Mouse (Mus musculus) myocyte (in vitro differentiated cells): Measurements from ENCODE around the gene Rpl38.

Source experiments
- E2F4 ChIP-seq: IDR thresholded peaks from one replicate; pipeline ENCODE4 v1.6.1; 2011; ENCODE audit warnings: mild to moderate bottlenecking, control low read depth, moderate library complexity; ENCODE audit not compliant: insufficient read depth
- MAX ChIP-seq: IDR thresholded peaks from one replicate; pipeline ENCODE4 v1.6.1; 2011; ENCODE audit warnings: low read depth, mild to moderate bottlenecking, control low read depth
- MYOD1 ChIP-seq, 3 experiments: IDR thresholded peaks; one replicate each; pipeline ENCODE4 v1.6.1; 2011; ENCODE audit warnings: control low read depth in 2 of 3, low read depth in 2 of 3, mild to moderate bottlenecking in 2 of 3, moderate library complexity in 1 of 3; ENCODE audit not compliant: insufficient read length in 2 of 3, control insufficient read depth in 1 of 3
- MYOG ChIP-seq, 3 experiments: IDR thresholded peaks; one replicate each; pipeline ENCODE4 v1.6.1; 2011; ENCODE audit warnings: control low read depth in 2 of 3, low read depth in 2 of 3, mild to moderate bottlenecking in 2 of 3; ENCODE audit not compliant: insufficient read length in 2 of 3, control insufficient read depth in 1 of 3, insufficient read depth in 1 of 3
- POLR2A ChIP-seq: IDR thresholded peaks from one replicate; pipeline ENCODE4 v1.6.1; 2011; ENCODE audit warnings: low read depth, mild to moderate bottlenecking, control low read depth, moderate library complexity; ENCODE audit not compliant: insufficient read length
- POLR2AphosphoS2 ChIP-seq: IDR thresholded peaks from one replicate; pipeline ENCODE4 v1.6.1; 2011; ENCODE audit warnings: low read depth, control low read depth; ENCODE audit not compliant: insufficient read length
- REST ChIP-seq: IDR thresholded peaks from one replicate; pipeline ENCODE4 v1.6.1; 2011; ENCODE audit warnings: mild to moderate bottlenecking, control low read depth, moderate library complexity; ENCODE audit not compliant: insufficient read depth, insufficient read length
- TCF12 ChIP-seq: IDR thresholded peaks from one replicate; pipeline ENCODE4 v1.6.1; 2011; ENCODE audit warnings: mild to moderate bottlenecking, control low read depth; ENCODE audit not compliant: poor library complexity, insufficient read depth, severe bottlenecking
- TCF3 ChIP-seq: IDR thresholded peaks from one replicate; pipeline ENCODE4 v1.6.1; 2011; ENCODE audit warnings: low read depth, control low read depth; ENCODE audit not compliant: insufficient read length
- USF1 ChIP-seq: IDR thresholded peaks from one replicate; pipeline ENCODE4 v1.6.1; 2011; ENCODE audit warnings: low read depth, mild to moderate bottlenecking, control low read depth, moderate library complexity

DNA sequence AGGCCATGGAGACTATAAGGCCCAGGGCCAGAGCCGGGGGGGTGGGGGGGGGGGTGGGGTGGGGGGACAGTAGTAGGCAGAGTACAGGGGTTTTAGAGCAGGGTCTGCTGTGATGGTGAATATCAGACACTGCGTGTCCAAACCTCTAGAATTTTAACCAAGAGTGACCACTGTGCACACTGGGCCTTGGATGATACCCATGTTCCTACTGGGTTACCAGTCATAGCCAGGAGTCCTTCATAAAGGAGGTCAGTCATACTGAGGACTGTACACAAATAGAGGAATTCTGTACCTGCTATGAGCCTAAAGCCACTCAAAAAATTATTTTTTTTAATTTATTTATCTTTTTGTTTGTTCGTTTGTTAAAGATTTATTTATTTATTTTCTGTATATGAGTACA lies 20.4 kb downstream of the Rpl38 start:
- TF ChIP-seq POLR2A (no peak), USF1 (no peak), TCF12 (no peak), POLR2AphosphoS2 (no peak), REST (no peak), MAX (no peak), MYOG (IDR thresholded peaks at IDR 0.05; ENCODE audit: control insufficient read depth in 1 of 3, insufficient read depth in 1 of 3, insufficient read length in 2 of 3, low read depth in 2 of 3) (no peak), E2F4 (no peak), TCF3 (no peak), MYOD1 (IDR thresholded peaks at IDR 0.05; ENCODE audit: control insufficient read depth in 1 of 3, insufficient read length in 2 of 3, low read depth in 2 of 3) (no peak)
